Mouse (Mus musculus): Measurements from ENCODE around the gene Ganc.

Gene Ganc

DNA sequence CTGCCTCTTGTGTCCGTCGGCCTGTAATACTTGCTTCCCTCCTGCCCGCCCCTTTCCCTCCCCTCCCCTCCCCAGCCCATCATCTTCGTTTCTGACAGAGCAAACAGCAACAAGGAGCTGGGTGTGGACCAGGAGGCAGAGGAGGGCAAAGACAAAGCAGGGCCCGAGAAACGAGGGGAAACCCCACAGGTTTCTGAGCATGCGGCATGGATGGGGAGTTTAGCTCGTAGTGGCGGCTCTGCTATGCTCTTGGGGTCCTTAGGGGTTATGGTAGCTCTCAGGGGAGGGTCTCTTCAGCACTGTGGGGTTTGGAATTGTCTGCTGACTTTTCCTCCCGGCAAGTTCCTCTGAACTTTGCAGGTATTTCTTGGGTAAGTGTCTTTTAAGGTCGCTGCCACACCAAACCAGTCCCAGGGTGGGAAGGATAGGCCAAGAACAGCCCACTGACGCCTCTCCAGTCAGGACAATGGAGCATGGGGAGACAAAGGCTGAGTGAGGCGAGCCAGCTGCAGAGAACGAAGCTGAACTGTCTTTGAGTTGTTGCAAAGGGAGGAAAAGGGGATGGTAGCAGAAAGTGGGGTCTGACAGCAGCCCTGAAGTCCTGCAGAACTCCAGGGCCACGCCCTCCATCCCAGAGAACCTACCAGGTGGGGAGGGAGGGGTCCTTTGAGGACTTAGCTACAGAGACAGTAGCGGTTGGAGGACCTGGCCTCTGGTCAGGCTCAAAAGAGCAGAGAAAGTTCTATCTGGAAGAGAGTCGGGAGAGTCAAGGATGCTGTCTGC, 97.6 kb downstream of the Ganc start:
- no peak for DNase-seq (ENCODE audit: low read depth, low spot score)

DNA sequence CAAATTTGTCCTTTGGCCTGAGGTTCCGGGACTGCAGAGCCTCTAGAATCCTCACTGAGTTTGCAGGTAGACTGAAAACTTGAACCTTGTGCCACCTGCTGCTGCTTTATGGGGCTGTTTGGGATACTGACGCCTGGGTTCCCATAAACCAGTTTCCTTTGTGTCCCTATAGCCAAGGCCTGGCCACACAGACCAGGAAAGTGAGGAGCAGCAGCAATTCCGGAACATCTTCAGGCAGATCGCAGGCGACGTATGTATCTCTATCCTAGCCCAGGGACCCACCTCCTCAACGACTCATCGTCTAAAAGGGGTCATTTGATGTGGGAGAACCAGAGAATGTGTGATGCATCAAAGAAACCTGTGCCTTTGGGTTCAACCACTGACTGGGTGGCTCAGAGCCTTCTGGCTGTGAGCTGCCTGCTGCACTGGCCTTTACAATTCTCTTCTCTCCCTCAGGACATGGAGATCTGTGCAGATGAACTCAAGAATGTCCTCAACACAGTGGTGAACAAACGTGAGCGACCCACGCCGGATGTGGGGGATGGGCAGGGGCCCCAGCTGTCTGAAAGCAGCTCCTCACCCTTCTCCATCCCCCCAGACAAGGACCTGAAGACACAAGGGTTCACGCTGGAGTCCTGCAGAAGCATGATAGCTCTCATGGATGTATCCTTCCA, 98.4 kb downstream of the Ganc start:
- no peak for DNase-seq (ENCODE audit: low read depth, low spot score)

DNA sequence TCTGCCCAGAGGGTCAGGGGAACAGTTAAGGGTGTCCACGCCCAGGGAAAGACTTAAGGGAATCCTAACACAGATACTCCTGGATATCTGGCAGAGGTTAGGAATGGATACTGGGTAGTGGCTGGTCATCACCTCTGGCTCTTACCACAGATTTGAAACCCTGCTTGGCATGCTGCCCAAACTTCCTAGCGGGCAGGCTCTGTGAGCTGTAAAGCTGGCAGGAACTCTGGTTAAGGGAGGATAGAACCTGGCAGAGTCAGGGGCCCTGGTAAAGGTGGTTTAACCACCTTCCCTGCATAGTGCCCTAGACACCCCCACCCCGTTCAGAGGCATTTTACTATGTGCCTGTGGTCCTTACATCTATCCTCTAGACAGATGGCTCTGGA, 98.9 kb downstream of the Ganc start:
- DNase-seq (ENCODE audit: low read depth, low spot score): peak; percentile 50

DNA sequence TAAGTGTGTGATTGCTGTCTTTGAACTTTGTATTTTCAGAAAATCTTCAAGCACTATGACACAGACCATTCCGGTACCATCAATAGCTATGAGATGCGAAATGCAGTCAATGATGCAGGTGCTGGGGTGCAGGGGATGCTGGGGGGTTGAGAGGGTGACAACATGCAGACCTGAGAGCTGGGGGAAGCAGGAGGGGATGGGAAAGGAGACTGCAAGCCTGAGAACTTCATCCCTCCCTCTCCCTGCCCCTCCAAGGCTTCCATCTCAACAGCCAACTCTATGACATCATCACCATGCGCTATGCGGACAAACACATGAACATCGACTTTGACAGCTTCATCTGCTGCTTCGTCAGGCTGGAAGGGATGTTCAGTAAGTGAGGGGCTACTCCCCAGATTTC, 99.4 kb downstream of the Ganc start:
- DNase-seq (ENCODE audit: low read depth, low spot score): no peak

DNA sequence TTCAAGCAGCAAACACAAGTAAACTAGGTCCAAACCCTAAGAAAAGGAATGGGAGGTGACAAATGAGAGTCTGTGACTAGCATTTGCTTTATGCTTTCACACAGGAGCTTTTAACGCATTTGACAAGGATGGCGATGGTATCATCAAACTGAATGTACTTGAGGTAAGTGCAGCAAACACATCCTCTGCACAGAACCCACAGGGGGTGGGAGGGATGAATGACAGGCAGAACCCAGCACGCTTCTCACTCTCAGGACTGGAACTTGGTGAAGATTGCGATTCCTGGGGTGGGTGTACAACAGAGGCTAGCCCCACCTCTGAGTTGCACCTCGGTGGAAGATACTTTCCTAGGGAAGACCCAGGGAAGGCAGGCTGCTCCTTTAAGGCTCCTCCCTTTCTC, 100.3 kb downstream of the Ganc start:
- no peak for DNase-seq (ENCODE audit: low read depth, low spot score)
